Mouse (Mus musculus) layer of hippocampus, adult 18-20 months (tissue): Measurements from ENCODE around the gene Dnmt3a. TPM values are rescaled to one million over a fixed set of nuclear protein-coding genes. Genes with fewer than 3 reads are reported as not detected.

Experiments used
- DNase-seq, 2 experiments: peaks; one replicate each; pipeline ENCODE4 v3.0.0; 2022; ENCODE audit warnings: low spot score in 2 of 2
- total RNA-seq, 2 experiments: library from RNA; stranded (reverse); gene quantifications; 2 replicates each; pipeline ENCODE4 v1.2.3; 2021

Gene Dnmt3a
- total RNA-seq, 2 experiments from 2014 or later, result 65.3 to 69.4 TPM

GRCm38 (mm10) chr12:3910466-3911093, 104.8 kb downstream of the Dnmt3a start:
- no peak for DNase-seq

GRCm38 (mm10) chr12:3911831-3912348, 106.1 kb downstream of the Dnmt3a start:
- DNase-seq, result no peak

GRCm38 (mm10) chr12:3915852-3916251, 110.0 kb downstream of the Dnmt3a start:
- DNase-seq, result no peak

- no peak for DNase-seq
Measured at GRCm38 (mm10) chr12:3917668-3918341, 112.0 kb downstream of the Dnmt3a start.

GRCm38 (mm10) chr12:3918577-3918976, 112.8 kb downstream of the Dnmt3a start:
- no peak for DNase-seq

- DNase-seq, result no peak
Measured at GRCm38 (mm10) chr12:3919423-3919822, 113.6 kb downstream of the Dnmt3a start.

GRCm38 (mm10) chr12:3926127-3926526, 120.3 kb downstream of the Dnmt3a start:
- peak; percentile 49 to 80 for DNase-seq

- peak in 1 of 2 experiments; percentile 64 for DNase-seq
Measured at GRCm38 (mm10) chr12:3928841-3929240, 123.0 kb downstream of the Dnmt3a start.

- peak; percentile 35 to 75 for DNase-seq
Measured at GRCm38 (mm10) chr12:3930090-3930865, 124.5 kb downstream of the Dnmt3a start.

GRCm38 (mm10) chr12:3942026-3942425, 136.2 kb downstream of the Dnmt3a start:
- DNase-seq, result no peak

GRCm38 (mm10) chr12:3944454-3945073, 138.8 kb downstream of the Dnmt3a start:
- DNase-seq, result no peak

- DNase-seq, result no peak
Measured at GRCm38 (mm10) chr12:3947503-3947902, 141.7 kb downstream of the Dnmt3a start.

GRCm38 (mm10) chr12:3954651-3955050, 148.8 kb downstream of the Dnmt3a start, which contains the start of gene Pomc:
Pomc (plus strand) TSS chr12:3954951.
- DNase-seq, result no peak

GRCm38 (mm10) chr12:3955371-3955770, 149.6 kb downstream of the Dnmt3a start:
- no peak for DNase-seq

- DNase-seq, result no peak
Measured at GRCm38 (mm10) chr12:3956351-3956750, 150.5 kb downstream of the Dnmt3a start.

GRCm38 (mm10) chr12:3959791-3960543, 154.2 kb downstream of the Dnmt3a start:
- DNase-seq, result peak; percentile 78 to 85

- no peak for DNase-seq
Measured at GRCm38 (mm10) chr12:3960553-3960952, 154.7 kb downstream of the Dnmt3a start.
